Mouse (Mus musculus) stomach, embryonic 16.5 days (tissue): ENCODE data around the gene Sept9. TPM values are rescaled to one million over a fixed set of nuclear protein-coding genes. Genes with fewer than 3 reads are reported as not detected.
A peak's percentile ranks its signal among the peaks of the same experiment; 100 is the strongest.

Source experiments
- ATAC-seq: fragments of 200-750 bp; cut with Nextera tagmentation; 2 replicates; pipeline ENCODE4 v1.8.0; 2017; ENCODE audit warnings: moderate number of reproducible peaks, moderate TSS enrichment; ENCODE audit not compliant: insufficient read depth, low FRiP score
- H3K27ac ChIP-seq: fragments of 300-500 bp; sonication (generic); 2 replicates; pipeline ENCODE4 v1.5.1; 2014; ENCODE audit warnings: low read length
- H3K27me3 ChIP-seq: fragments of 300-500 bp; sonication (generic); 2 replicates; pipeline ENCODE4 v1.6.1; 2014; ENCODE audit warnings: low read length, control low read depth, mixed read lengths; ENCODE audit not compliant: control insufficient read depth, insufficient read depth
- H3K36me3 ChIP-seq: fragments of 300-500 bp; sonication (generic); 2 replicates; pipeline ENCODE4 v1.6.1; 2014; ENCODE audit warnings: low read length; ENCODE audit not compliant: control insufficient read depth, insufficient read depth
- H3K4me1 ChIP-seq: fragments of 300-500 bp; sonication (generic); 2 replicates; pipeline ENCODE4 v1.6.1; 2014; ENCODE audit warnings: low read length, control low read depth, mixed read lengths; ENCODE audit not compliant: control insufficient read depth, insufficient read depth
- H3K4me2 ChIP-seq: fragments of 300-500 bp; sonication (generic); 2 replicates; pipeline ENCODE4 v1.6.1; 2014; ENCODE audit warnings: low read depth, low read length, mixed read lengths
- H3K4me3 ChIP-seq: fragments of 300-500 bp; sonication (generic); replicated peaks from 2 replicates; pipeline ENCODE4 v1.5.1; 2014; ENCODE audit warnings: mild to moderate bottlenecking, low read length
- H3K9ac ChIP-seq: fragments of 300-500 bp; sonication (generic); 2 replicates; pipeline ENCODE4 v1.6.1; 2014; ENCODE audit warnings: low read length
- H3K9me3 ChIP-seq: fragments of 300-500 bp; sonication (generic); replicated peaks from 2 replicates; pipeline ENCODE4 v1.6.1; 2016; ENCODE audit warnings: low read length, control low read depth; ENCODE audit not compliant: control insufficient read depth
- WGBS: fragments of 180-500 bp; shearing (Covaris S2); extraction: QIAGEN DNeasy Blood & Tissue Kit; methylation state at CpG from one replicate; pipeline ENCODE4 v1.1.7; 2014; 5-methylcytosine and 5-hydroxymethylcytosine counted together
- polyA plus RNA-seq: library from polyadenylated mRNA; unstranded; fragments of >200 nt; fragmentation: Nextera tagmentation; extraction: Ambion mirVana; gene quantifications from 2 replicates; pipeline ENCODE4 v1.2.1, GENCODE M21; 2015

The Sept9 gene
- polyA plus RNA-seq, 1 experiment from 2014 or later: 105 TPM

GRCm38 (mm10) chr11:117369347-117369746 lies 169.9 kb downstream of the Sept9 start:
- no peak overlapping the region for H3K4me2 ChIP-seq
- 0 out of 2 replicates have a peak, but pooled peaks cover 3% of the 10 kb centered on the region for H3K4me1 ChIP-seq
- no peak overlapping the region for H3K9ac ChIP-seq
- whole genome bisulfite sequencing: 72% methylated on average over 5 of the region's 5 CpGs
- H3K36me3 ChIP-seq: no peaks in the 10 kb centered on the region
- no peak for ATAC-seq
- no peaks in the 10 kb centered on the region for H3K27me3 ChIP-seq
- H3K4me3 ChIP-seq: no peak overlapping the region
- no peak overlapping the region for H3K27ac ChIP-seq
- H3K9me3 ChIP-seq: no peaks in the 10 kb centered on the region

- H3K9me3 ChIP-seq: no peaks in the 10 kb centered on the region
- H3K4me2 ChIP-seq: no peak overlapping the region
- H3K36me3 ChIP-seq: no peaks in the 10 kb centered on the region
- WGBS: 43% methylated on average over 5 of the region's 5 CpGs
- H3K27me3 ChIP-seq: no peaks in the 10 kb centered on the region
- no peak overlapping the region for H3K9ac ChIP-seq
- H3K4me3 ChIP-seq: no peak overlapping the region
- peaks cover 7% of the 10 kb centered on the region; the same call in 1 of the 2 replicates for H3K4me1 ChIP-seq
- peak; percentile 28; the same call in 1 of the 2 replicates for ATAC-seq
- H3K27ac ChIP-seq: no peak overlapping the region
These were observed 170.9 kb downstream of the Sept9 start for GRCm38 (mm10) chr11:117370262-117370850.

GRCm38 (mm10) chr11:117372537-117372936 lies 173.1 kb downstream of the Sept9 start:
- H3K9ac ChIP-seq: no peak overlapping the region
- peaks cover 7% of the 10 kb centered on the region; the same call in 1 of the 2 replicates for H3K4me1 ChIP-seq
- no peaks in the 10 kb centered on the region for H3K36me3 ChIP-seq
- no peak overlapping the region for H3K4me2 ChIP-seq
- H3K27me3 ChIP-seq: no peaks in the 10 kb centered on the region
- no peak overlapping the region for H3K27ac ChIP-seq
- WGBS: 88% methylated on average over 10 of the region's 10 CpGs
- ATAC-seq: no peak
- H3K9me3 ChIP-seq: no peaks in the 10 kb centered on the region
- no peak overlapping the region for H3K4me3 ChIP-seq

DNA sequence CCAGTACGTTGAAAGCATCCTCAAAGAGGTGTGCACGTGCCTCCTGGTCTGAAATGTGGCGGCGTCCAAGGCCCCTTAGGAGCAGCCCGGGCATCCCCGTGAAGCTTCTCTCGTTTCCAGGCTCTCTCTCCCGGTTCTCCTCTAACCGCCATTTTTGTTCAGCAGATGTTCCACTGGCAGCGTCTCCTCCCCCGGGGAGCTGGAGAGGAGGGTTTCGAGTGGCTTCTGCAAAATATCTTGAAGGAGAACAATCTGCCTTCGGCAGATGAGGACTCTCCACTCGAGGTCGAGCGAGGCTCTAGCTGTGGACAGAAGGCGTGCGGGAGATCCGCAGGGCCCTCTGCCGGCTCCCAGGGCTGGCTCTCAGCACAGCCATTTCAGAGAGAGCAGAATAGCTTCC lies 173.7 kb downstream of the Sept9 start:
- 68% methylated on average over 20 of the region's 20 CpGs for WGBS
- H3K9me3 ChIP-seq: no peaks in the 10 kb centered on the region
- H3K4me3 ChIP-seq: no peak overlapping the region
- no peak for ATAC-seq
- no peak overlapping the region for H3K4me2 ChIP-seq
- H3K27me3 ChIP-seq: no peaks in the 10 kb centered on the region
- no peak overlapping the region for H3K27ac ChIP-seq
- no peak overlapping the region for H3K9ac ChIP-seq
- peaks cover 7% of the 10 kb centered on the region; the same call in 1 of the 2 replicates for H3K4me1 ChIP-seq
- no peaks in the 10 kb centered on the region for H3K36me3 ChIP-seq

GRCm38 (mm10) chr11:117373870-117374269 lies 174.4 kb downstream of the Sept9 start:
- H3K27me3 ChIP-seq: no peaks in the 10 kb centered on the region
- no peaks in the 10 kb centered on the region for H3K36me3 ChIP-seq
- WGBS: 38% methylated on average over 4 of the region's 4 CpGs
- H3K4me1 ChIP-seq: peaks cover 7% of the 10 kb centered on the region; the same call in 1 of the 2 replicates
- no peak overlapping the region for H3K27ac ChIP-seq
- H3K4me2 ChIP-seq: no peak overlapping the region
- no peak overlapping the region for H3K9ac ChIP-seq
- no peak overlapping the region for H3K4me3 ChIP-seq
- no peak for ATAC-seq
- H3K9me3 ChIP-seq: no peaks in the 10 kb centered on the region

DNA sequence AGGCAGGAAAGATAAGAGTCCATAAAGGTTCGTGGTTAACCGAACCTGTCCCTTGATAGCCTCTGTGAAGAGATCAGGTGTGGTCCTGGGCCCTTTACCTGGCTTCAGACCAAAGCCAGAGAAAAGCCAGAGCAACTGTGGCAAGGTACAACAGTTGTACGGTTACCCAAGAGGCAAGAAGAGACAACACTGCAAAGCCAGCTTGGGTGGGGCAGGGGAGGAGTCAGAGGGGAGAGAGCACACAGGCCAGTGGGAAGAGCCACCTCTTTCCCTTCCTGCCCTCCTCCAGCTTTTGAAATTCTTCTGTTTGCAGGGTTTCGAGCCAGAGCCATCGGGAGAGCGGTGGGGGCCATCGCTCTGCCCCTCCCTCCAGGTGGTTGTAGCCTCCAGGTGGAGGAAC lies 174.8 kb downstream of the Sept9 start:
- no peak for ATAC-seq
- H3K4me3 ChIP-seq: no peak overlapping the region
- no peak overlapping the region for H3K9ac ChIP-seq
- H3K4me1 ChIP-seq: peaks cover 7% of the 10 kb centered on the region; the same call in 1 of the 2 replicates
- no peak overlapping the region for H3K27ac ChIP-seq
- no peak overlapping the region for H3K4me2 ChIP-seq
- no peaks in the 10 kb centered on the region for H3K36me3 ChIP-seq
- no peaks in the 10 kb centered on the region for H3K9me3 ChIP-seq
- 41% methylated on average over 7 of the region's 7 CpGs for WGBS
- H3K27me3 ChIP-seq: no peaks in the 10 kb centered on the region

- H3K9me3 ChIP-seq: no peaks in the 10 kb centered on the region
- H3K27ac ChIP-seq: no peak overlapping the region
- no peaks in the 10 kb centered on the region for H3K36me3 ChIP-seq
- H3K9ac ChIP-seq: no peak overlapping the region
- no peak for ATAC-seq
- H3K4me3 ChIP-seq: no peak overlapping the region
- H3K27me3 ChIP-seq: 0 out of 2 replicates have a peak, but pooled peaks cover 2% of the 10 kb centered on the region
- 0 out of 2 replicates have a peak, but pooled peaks cover 5% of the 10 kb centered on the region for H3K4me1 ChIP-seq
- H3K4me2 ChIP-seq: no peak overlapping the region
- 61% methylated on average over 5 of the region's 5 CpGs for WGBS
These were observed 180.3 kb downstream of the Sept9 start for GRCm38 (mm10) chr11:117379774-117380173.

- ATAC-seq: no peak
- H3K4me3 ChIP-seq: no peak overlapping the region
- H3K27ac ChIP-seq: no peak overlapping the region
- WGBS: 7% methylated on average over 9 of the region's 9 CpGs
- H3K4me1 ChIP-seq: peaks cover 5% of the 10 kb centered on the region; the same call in 1 of the 2 replicates
- H3K9me3 ChIP-seq: no peaks in the 10 kb centered on the region
- H3K4me2 ChIP-seq: no peak overlapping the region
- peaks cover 8% of the 10 kb centered on the region; the same call in 1 of the 2 replicates for H3K27me3 ChIP-seq
- no peaks in the 10 kb centered on the region for H3K36me3 ChIP-seq
- peak overlapping the region; percentile 3; the same call in 1 of the 2 replicates for H3K9ac ChIP-seq
These were observed 184.8 kb downstream of the Sept9 start for GRCm38 (mm10) chr11:117384235-117384634.

DNA sequence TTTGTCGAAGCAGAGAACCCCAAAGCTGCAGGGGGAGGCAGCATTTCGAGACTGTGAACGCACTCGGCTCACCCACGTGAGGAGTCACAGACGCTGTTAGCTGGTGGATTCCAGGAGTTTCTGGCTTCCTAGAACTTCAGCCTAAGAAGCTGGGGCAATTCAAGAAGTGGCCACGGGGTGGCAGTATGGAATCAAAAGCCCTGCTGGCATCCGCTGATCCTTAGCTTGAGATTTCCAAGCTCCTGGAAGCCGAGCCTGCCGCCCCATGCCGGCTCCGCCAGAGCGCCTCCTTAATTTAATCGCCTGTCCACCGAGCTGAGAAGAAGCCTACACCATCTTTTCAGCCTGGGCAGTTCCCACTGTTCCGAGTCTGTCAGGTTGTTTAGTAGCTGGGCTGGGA lies 185.4 kb downstream of the Sept9 start:
- Histone ChIP-seq H3K36me3 (no peaks in the 10 kb centered on the region), H3K4me3 (no peak overlapping the region), H3K9me3 (no peaks in the 10 kb centered on the region), H3K4me2 (peak overlapping the region; percentile 27; the same call in 1 of the 2 replicates), H3K9ac (no peak overlapping the region), H3K27ac (no peak overlapping the region), H3K4me1 (peaks cover 6% of the 10 kb centered on the region), H3K27me3 (peaks cover 8% of the 10 kb centered on the region; the same call in 1 of the 2 replicates)
- ATAC-seq: peak; percentile 54; the same call in 1 of the 2 replicates
- 1% methylated on average over 16 of the region's 16 CpGs for WGBS
